ENCODE assay signal across 8 mouse cellular contexts in genomic region chr11:63922091-63922621, GRCm38 (mm10). TPM values are rescaled to one million over a fixed set of nuclear protein-coding genes. Genes with fewer than 3 reads are reported as not detected.
DNase-seq lines count a peak whose midpoint lies in the region; ATAC-seq and TF ChIP-seq lines count a peak whose summit lies in the region.

Gene Hs3st3b1 (minus strand): TSS chr11:63922290.

- no peaks in the 10 kb centered on the region for H3K36me3 ChIP-seq in heart, embryonic 13.5 days
- no peaks in the 10 kb centered on the region for H3K36me3 ChIP-seq in kidney, postnatal 0 days (ENCODE audit: insufficient read depth, low read length)
- no peaks in the 10 kb centered on the region for H3K36me3 ChIP-seq in liver, embryonic 11.5 days (ENCODE audit: control insufficient read depth, insufficient read depth, low read length)
- H3K36me3 ChIP-seq in myocyte (ENCODE audit: control insufficient read depth, insufficient read depth) = no peaks in the 10 kb centered on the region

- peak; percentile 85 for TF ChIP-seq POLR2A in myocyte (IDR thresholded peaks at IDR 0.05; ENCODE audit: insufficient read length, low read depth)

- H3K79me2 ChIP-seq in myocyte (ENCODE audit: control insufficient read depth, insufficient read depth) = no peaks in the 10 kb centered on the region

- ATAC-seq in cerebellum, adult (ENCODE audit: insufficient number of reproducible peaks, low FRiP score, low TSS enrichment) = no peak
- ATAC-seq in heart, embryonic 13.5 days (ENCODE audit: extremely low read depth, insufficient number of reproducible peaks, low FRiP score, low TSS enrichment) = peak; percentile 87
- peak; percentile 92 for ATAC-seq in kidney, postnatal 0 days (replicated peaks; ENCODE audit: low FRiP score, low read depth)
- peak; percentile 90 for ATAC-seq in liver, embryonic 11.5 days (replicated peaks; ENCODE audit: low FRiP score)

- H3K27ac ChIP-seq in heart, embryonic 13.5 days (replicated peaks) = no peak within 1 kb of the TSS
- H3K27ac ChIP-seq in kidney, postnatal 0 days = peak within 1 kb of the TSS; percentile 68
- H3K27ac ChIP-seq in liver, embryonic 11.5 days (ENCODE audit: low read depth, low read length) = peak within 1 kb of the TSS; percentile 89

- peaks cover 64% of the 10 kb centered on the region for H3K4me1 ChIP-seq in heart, embryonic 13.5 days
- H3K4me1 ChIP-seq in kidney, postnatal 0 days (replicated peaks; ENCODE audit: insufficient read depth, low read length) = peaks cover 18% of the 10 kb centered on the region; the same call in 1 of the 2 replicates
- peaks cover 9% of the 10 kb centered on the region for H3K4me1 ChIP-seq in liver, embryonic 11.5 days (replicated peaks; ENCODE audit: control insufficient read depth, insufficient read depth, low read length)

- TF ChIP-seq CTCF in kidney, postnatal 0 days (IDR thresholded peaks at IDR 0.05; ENCODE audit: low read depth) = no peak

- H3ac ChIP-seq in myocyte (ENCODE audit: control insufficient read depth, insufficient read length) = peak within 1 kb of the TSS; percentile 31

- peak; percentile 13 for DNase-seq in cerebellum, adult 11 months
- peak; percentile 93 for DNase-seq in fibroblast of lung, adult 2 months (ENCODE audit: low read depth)
- DNase-seq in kidney, postnatal 0 days (ENCODE audit: low spot score) = peak; percentile 97
- peak; percentile 87 for DNase-seq in liver, embryonic 11.5 days (ENCODE audit: low spot score)
- peak; percentile 85 to 90 for DNase-seq in spleen, postnatal 4 days (ENCODE audit: low spot score in 2 of 2)

- H3K9ac ChIP-seq in heart, embryonic 13.5 days = peak within 1 kb of the TSS; percentile 81
- peak within 1 kb of the TSS; percentile 72 for H3K9ac ChIP-seq in kidney, postnatal 0 days (ENCODE audit: low read depth, low read length)
- peak within 1 kb of the TSS; percentile 78 for H3K9ac ChIP-seq in liver, embryonic 11.5 days (ENCODE audit: low read depth, low read length)

- under 1% methylated on average over 43 of the region's 43 CpGs for WGBS in heart, embryonic 13.5 days
- WGBS in kidney, postnatal 0 days = under 1% methylated on average over 43 of the region's 43 CpGs
- under 1% methylated on average over 43 of the region's 43 CpGs for WGBS in liver, embryonic 11.5 days

- peak within 1 kb of the TSS; percentile 68 for H3K4me3 ChIP-seq in heart, embryonic 13.5 days
- peak within 1 kb of the TSS; percentile 48 for H3K4me3 ChIP-seq in kidney, postnatal 0 days (replicated peaks; ENCODE audit: low read depth, low read length)
- H3K4me3 ChIP-seq in liver, embryonic 11.5 days (ENCODE audit: low read depth, low read length) = peak within 1 kb of the TSS; percentile 72
- H3K4me3 ChIP-seq in myocyte = peak within 1 kb of the TSS; percentile 38

- H3K27me3 ChIP-seq in heart, embryonic 13.5 days (replicated peaks) = peaks cover 95% of the 10 kb centered on the region
- peaks cover 16% of the 10 kb centered on the region; the same call in 1 of the 2 replicates for H3K27me3 ChIP-seq in kidney, postnatal 0 days (ENCODE audit: insufficient read depth, low read length)
- peaks cover 91% of the 10 kb centered on the region for H3K27me3 ChIP-seq in liver, embryonic 11.5 days (replicated peaks; ENCODE audit: control insufficient read depth, insufficient read depth, low read length)
- H3K27me3 ChIP-seq in myocyte (ENCODE audit: control insufficient read depth, insufficient read depth, insufficient read length) = no peaks in the 10 kb centered on the region

- peak within 1 kb of the TSS; percentile 99 for H3K4me2 ChIP-seq in heart, embryonic 13.5 days
- H3K4me2 ChIP-seq in kidney, postnatal 0 days (ENCODE audit: low read length) = peak within 1 kb of the TSS; percentile 73
- H3K4me2 ChIP-seq in liver, embryonic 11.5 days = peak within 1 kb of the TSS; percentile 76
- H3K4me2 ChIP-seq in myocyte (ENCODE audit: low read depth) = peak within 1 kb of the TSS; percentile 91

- no peaks in the 10 kb centered on the region for H3K9me3 ChIP-seq in heart, embryonic 13.5 days
- no peaks in the 10 kb centered on the region for H3K9me3 ChIP-seq in kidney, postnatal 0 days (replicated peaks; ENCODE audit: low read length)
- H3K9me3 ChIP-seq in liver, embryonic 11.5 days (ENCODE audit: control insufficient read depth, low read length) = no peaks in the 10 kb centered on the region

TF ChIP-seq in myocyte, 11 proteins besides CTCF, POLR2A, EP300 and RAD21:
- no peak for TF ChIP-seq E2F4 (IDR thresholded peaks at IDR 0.05; ENCODE audit: insufficient read depth)
- peak in 1 of 3 experiments; percentile 36 for TF ChIP-seq MYOD1 (IDR thresholded peaks at IDR 0.05; ENCODE audit: control insufficient read depth in 1 of 3, insufficient read length in 2 of 3, low read depth in 2 of 3)
- no peak for TF ChIP-seq REST (IDR thresholded peaks at IDR 0.05; ENCODE audit: insufficient read depth, insufficient read length)
- no peak for TF ChIP-seq CEBPB (IDR thresholded peaks at IDR 0.05; ENCODE audit: insufficient read depth, poor library complexity, severe bottlenecking)
- no peak for TF ChIP-seq TCF12 (IDR thresholded peaks at IDR 0.05; ENCODE audit: insufficient read depth, poor library complexity, severe bottlenecking)
- TF ChIP-seq POLR2AphosphoS2 (IDR thresholded peaks at IDR 0.05; ENCODE audit: insufficient read length, low read depth) = peak; percentile 81
- TF ChIP-seq MYOG (IDR thresholded peaks at IDR 0.05; ENCODE audit: control insufficient read depth in 1 of 3, insufficient read depth in 1 of 3, insufficient read length in 2 of 3, low read depth in 2 of 3) = peak in 1 of 3 experiments; percentile 6
- no peak for TF ChIP-seq USF1 (IDR thresholded peaks at IDR 0.05; ENCODE audit: low read depth)
- TF ChIP-seq SRF (IDR thresholded peaks at IDR 0.05; ENCODE audit: control insufficient read depth, insufficient read length, low read depth) = peak; percentile 54
- no peak for TF ChIP-seq MAX (IDR thresholded peaks at IDR 0.05; ENCODE audit: low read depth)
- no peak for TF ChIP-seq TCF3 (IDR thresholded peaks at IDR 0.05; ENCODE audit: insufficient read length, low read depth)
TF ChIP-seq in myocyte: peak in this region for 4.

RNA-seq across cellular contexts. Expression of gene Hs3st3b1, which starts in this region (rescaled TPM):
- 2.2 and 2.7 TPM in 2 replicates for polyA plus RNA-seq in heart, embryonic 13.5 days (2015; fragmentation: Nextera tagmentation; extraction: Ambion mirVana)
- 25.7 and 27.1 TPM in 2 replicates for polyA plus RNA-seq in kidney, postnatal 0 days (2015; fragmentation: Nextera tagmentation; extraction: Ambion mirVana)
- 41.7 and 42.4 TPM in 2 replicates for polyA plus RNA-seq in liver, embryonic 11.5 days (2014; fragmentation: Nextera tagmentation; extraction: Ambion mirVana)
- 0.84 TPM for polyA plus RNA-seq in myocyte (2012; fragmentation: generic; extraction: Trizol)

Comparison
In these comparisons a context has a peak if more than half of its experiments do, and no peak if none do; other contexts are left out.
1. DNase-seq: peak in every context shown above with its lines; median percentile 97 in kidney, postnatal 0 days; 93 in fibroblast of lung, adult 2 months; 88 in spleen, postnatal 4 days; 87 in liver, embryonic 11.5 days; 13 in cerebellum, adult 11 months.